In the genomic region with DNA sequence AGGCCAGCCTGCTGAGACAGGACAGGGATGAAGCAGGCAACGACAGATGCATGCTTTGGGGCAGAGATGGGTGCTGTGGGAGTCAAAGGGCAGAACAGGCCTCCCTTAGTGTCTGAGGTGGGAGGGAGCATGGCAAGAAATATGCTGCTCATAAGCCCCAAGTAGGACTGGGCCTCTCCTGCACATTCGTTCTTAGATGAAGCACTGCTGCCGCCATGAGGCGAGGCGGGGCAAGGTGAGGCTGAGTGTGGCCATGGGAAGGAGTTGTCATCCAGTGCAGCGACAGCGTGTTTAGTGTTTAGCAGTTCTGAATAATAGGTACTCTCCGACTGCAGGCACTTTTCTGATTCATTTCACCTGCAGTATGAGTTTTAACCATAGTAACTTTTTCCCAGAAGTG, we compare ENCODE assay signal across 10 mouse cellular contexts. TPM values are rescaled to one million over a fixed set of nuclear protein-coding genes. Genes with fewer than 3 reads are reported as not detected.
DNase-seq lines count a peak whose midpoint lies in the region.
"Had no signal": no experiment of that assay in that cellular context is flagged by ENCODE, and none has a peak within 500 bp of the region (broad histone marks: within the 10 kb centered on the region; RNA-seq: fewer than 3 reads in every experiment).

No protein-coding gene starts in this region.

- no peaks in the 10 kb centered on the region for H3K9me3 ChIP-seq in embryonic facial prominence, embryonic 10.5 days
- H3K9me3 ChIP-seq: embryonic facial prominence, embryonic 15.5 days had no signal

- no peaks in the 10 kb centered on the region for H3K27me3 ChIP-seq in embryonic facial prominence, embryonic 10.5 days (replicated peaks; ENCODE audit: low read depth, poor library complexity, severe bottlenecking)
- H3K27me3 ChIP-seq: embryonic facial prominence, embryonic 15.5 days had no signal

- DNase-seq in heart, adult 11 months, result peak; percentile 81
- DNase-seq in heart, postnatal 25 days (ENCODE audit: low spot score), result no peak
- DNase-seq in urinary bladder, postnatal 14 days (ENCODE audit: low spot score), result peak; percentile 36
- no peak for DNase-seq in urinary bladder, adult 2 months (ENCODE audit: low spot score)
- peak; percentile 9 to 44 for DNase-seq in kidney, adult 8-10 months
- peak; percentile 23 for DNase-seq in left cerebral cortex, postnatal 4 days
- DNase-seq in yolk sac, embryonic 10.5 days (ENCODE audit: low spot score), result no peak
- DNase-seq in embryonic facial prominence, embryonic 10.5 days (ENCODE audit: low spot score), result no peak

- no peak overlapping the region for H3K4me3 ChIP-seq in embryonic facial prominence, embryonic 10.5 days
- H3K4me3 ChIP-seq: embryonic facial prominence, embryonic 15.5 days; myocyte had no signal

- intact Hi-C loops in heart, postnatal 25 days (cut with DNase I), result no loop called here
- intact Hi-C loops in left cerebral cortex, postnatal 4 days (cut with DNase I), result no loop called here

- 88% methylated on average over 8 of the region's 8 CpGs for WGBS in embryonic facial prominence, embryonic 10.5 days

- peaks cover 99% of the 10 kb centered on the region for H3K36me3 ChIP-seq in embryonic facial prominence, embryonic 10.5 days (replicated peaks)

- no peaks in the 10 kb centered on the region for H3K4me1 ChIP-seq in embryonic facial prominence, embryonic 10.5 days
- H3K4me1 ChIP-seq: embryonic facial prominence, embryonic 15.5 days had no signal

- no peak overlapping the region for H3K27ac ChIP-seq in embryonic facial prominence, embryonic 10.5 days (replicated peaks)
- H3K27ac ChIP-seq: embryonic facial prominence, embryonic 15.5 days had no signal

RNA-seq across cellular contexts. Expression of a gene that starts 26.1 kb away (rescaled TPM):
- 10 to 100 TPM; 14.7 to 15.6 TPM for total RNA-seq in heart, postnatal 25 days (2021)
- 18.2 and 19.7 TPM in 2 replicates for polyA plus RNA-seq in urinary bladder, adult 2 months (2012; rRNA removed)
- total RNA-seq in left cerebral cortex, postnatal 4 days (2021), result 10 to 100 TPM; 36.6 to 43.1 TPM
- 27.7 and 28.4 TPM in 2 replicates for polyA plus RNA-seq in embryonic facial prominence, embryonic 10.5 days (2016; fragmentation: Nextera tagmentation; extraction: Ambion mirVana)

RNA-seq across cellular contexts. Expression of a gene that starts 31.4 kb away (rescaled TPM):
- total RNA-seq in heart, postnatal 25 days (2021), result under 1 TPM in 1 of 2 experiments, not detected in 1; 0.17 TPM
- 0.55 and 0.62 TPM in 2 replicates for polyA plus RNA-seq in urinary bladder, adult 2 months (2012; rRNA removed)
- not detected for total RNA-seq in left cerebral cortex, postnatal 4 days (2021)
- 6.9 and 7.4 TPM in 2 replicates for polyA plus RNA-seq in embryonic facial prominence, embryonic 10.5 days (2016; fragmentation: Nextera tagmentation; extraction: Ambion mirVana)
- polyA plus RNA-seq: myocyte had no signal

RNA-seq across cellular contexts. Expression of a gene that starts 53.3 kb away (rescaled TPM):
- 1 to 10 TPM; 2.9 to 4.7 TPM for total RNA-seq in heart, postnatal 25 days (2021)
- 6.6 and 10.0 TPM in 2 replicates for polyA plus RNA-seq in urinary bladder, adult 2 months (2012; rRNA removed)
- 1 to 10 TPM in 1 of 2 experiments, under 1 TPM in 1; 0.97 to 1.8 TPM for total RNA-seq in left cerebral cortex, postnatal 4 days (2021)
- 8.8 and 9.7 TPM in 2 replicates for polyA plus RNA-seq in embryonic facial prominence, embryonic 10.5 days (2016; fragmentation: Nextera tagmentation; extraction: Ambion mirVana)

Comparison
In these comparisons a context has a peak if more than half of its experiments do, and no peak if none do; other contexts are left out.
1. DNase-seq: peak in heart, adult 11 months (single experiment), urinary bladder, postnatal 14 days (single experiment), kidney, adult 8-10 months (2 of 2) and left cerebral cortex, postnatal 4 days (single experiment); none in heart, postnatal 25 days (single experiment), urinary bladder, adult 2 months (single experiment), yolk sac, embryonic 10.5 days (single experiment) and embryonic facial prominence, embryonic 10.5 days (single experiment).